Mouse (Mus musculus) lung, postnatal 0 days (tissue): Measurements from ENCODE around the gene Olfml2a.

Experiments used
- CTCF ChIP-seq: IDR thresholded peaks from 2 replicates; pipeline ENCODE4 v1.5.1; 2016; ENCODE audit warnings: antibody characterized with exemption, mild to moderate bottlenecking
- EP300 ChIP-seq: IDR thresholded peaks from 2 replicates; pipeline ENCODE4 v1.6.1; 2016; ENCODE audit warnings: antibody characterized with exemption, mild to moderate bottlenecking, control low read depth

DNA sequence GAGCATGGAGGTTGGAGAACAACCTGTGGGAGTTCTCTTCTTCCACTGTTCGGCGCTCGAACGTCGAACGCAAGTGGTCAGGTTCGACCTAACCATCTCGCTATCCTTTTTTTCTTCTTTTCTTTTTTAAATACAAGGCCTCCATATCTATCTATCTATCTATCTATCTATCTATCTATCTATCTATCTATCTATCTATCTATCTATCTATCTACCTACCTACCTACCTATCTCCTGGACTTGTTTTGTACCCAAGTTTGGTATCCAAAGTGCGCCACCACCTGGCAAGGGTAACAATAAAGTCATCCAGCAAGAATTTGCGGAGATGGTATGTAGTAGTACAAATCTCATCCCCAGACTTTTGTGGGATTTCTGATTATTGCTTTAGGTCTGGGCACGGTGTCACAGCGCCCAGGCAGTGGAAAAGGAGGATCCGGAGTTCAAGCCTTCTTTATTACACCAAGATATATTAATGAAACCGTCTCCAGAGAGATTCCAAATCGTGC lies 73.8 kb downstream of the Olfml2a start, which contains the start of gene Rpl35:
- TF ChIP-seq CTCF, result peak; percentile 53
- no peak for TF ChIP-seq EP300
